Mouse (Mus musculus) liver, embryonic 14.5 days (tissue): ENCODE measurements around the gene Ggcx.

ENCODE experiments used
- CTCF ChIP-seq: IDR thresholded peaks from 2 replicates; pipeline ENCODE4 v1.5.1; 2016; ENCODE audit warnings: antibody characterized with exemption, low read depth, control low read depth
- EP300 ChIP-seq: IDR thresholded peaks from 2 replicates; pipeline ENCODE4 v1.6.1; 2016; ENCODE audit warnings: antibody characterized with exemption, low read depth

DNA sequence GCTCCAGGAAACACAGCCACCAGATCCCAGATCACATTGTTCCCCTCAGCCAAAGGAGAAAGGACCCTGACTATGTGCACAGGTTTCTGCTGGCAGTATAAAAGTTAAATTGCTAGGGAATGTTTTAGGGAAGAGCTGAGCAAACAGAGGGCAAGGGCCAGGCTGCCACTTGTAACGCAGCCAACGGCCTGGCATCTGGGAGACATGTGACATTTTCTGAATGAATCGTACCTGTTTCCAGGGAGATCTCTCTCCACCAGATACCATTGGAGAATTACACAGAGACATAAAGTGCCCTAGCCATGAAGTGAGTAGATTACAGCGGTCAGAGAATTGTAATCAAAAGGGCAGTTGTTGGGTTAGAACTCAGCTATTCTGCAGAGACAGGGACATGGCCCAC lies 40.9 kb upstream of the Ggcx start:
- TF ChIP-seq CTCF (no peak), EP300 (no peak)
